Mouse (Mus musculus): ENCODE data around the gene Gcnt2. TPM values are rescaled to one million over a fixed set of nuclear protein-coding genes. Genes with fewer than 3 reads are reported as not detected.
A peak's percentile ranks its signal among the peaks of the same experiment; 100 is the strongest.

The Gcnt2 gene
- total RNA-seq, 2 experiments from 2014 or later, result 8.9 to 36.7 TPM

DNA sequence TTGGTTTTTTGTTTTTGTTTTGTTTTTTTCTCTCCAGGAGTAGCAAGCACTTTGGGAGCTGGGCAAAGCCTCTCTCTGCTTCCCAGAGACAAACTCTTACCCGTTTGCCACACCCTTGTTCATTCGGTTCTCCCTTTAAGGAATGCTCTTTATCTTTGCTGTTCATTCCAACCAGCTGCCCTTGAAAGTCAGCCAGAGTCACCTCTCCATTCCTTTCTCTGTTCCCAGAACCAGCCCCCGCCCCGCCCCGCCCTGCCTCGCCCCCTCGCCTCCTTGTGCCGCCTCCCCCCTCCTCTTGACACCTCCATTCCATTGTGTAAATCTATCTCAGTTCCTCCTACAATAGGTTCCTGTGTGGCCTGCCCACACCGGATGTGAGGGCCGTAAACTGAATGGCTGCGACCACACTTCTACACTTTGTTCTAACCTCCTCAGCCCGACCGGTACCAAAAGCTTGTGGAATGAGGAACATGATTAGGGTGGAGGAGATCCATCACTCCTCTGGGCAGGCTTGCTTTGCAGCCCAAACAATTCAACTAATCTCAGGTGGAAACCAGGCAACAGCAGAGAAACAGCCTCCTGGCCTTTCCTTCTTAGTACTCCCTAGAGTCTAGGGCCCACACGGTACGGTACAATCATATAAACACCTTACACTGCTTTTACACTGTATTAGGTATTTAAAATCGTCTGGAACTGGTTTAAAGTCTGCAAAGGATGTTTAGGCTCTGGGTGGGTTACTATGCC, 9.5 kb downstream of the Gcnt2 start:
- ATAC-seq (replicated peaks; ENCODE audit: poor library complexity, severe bottlenecking), result peak; percentile 98

DNA sequence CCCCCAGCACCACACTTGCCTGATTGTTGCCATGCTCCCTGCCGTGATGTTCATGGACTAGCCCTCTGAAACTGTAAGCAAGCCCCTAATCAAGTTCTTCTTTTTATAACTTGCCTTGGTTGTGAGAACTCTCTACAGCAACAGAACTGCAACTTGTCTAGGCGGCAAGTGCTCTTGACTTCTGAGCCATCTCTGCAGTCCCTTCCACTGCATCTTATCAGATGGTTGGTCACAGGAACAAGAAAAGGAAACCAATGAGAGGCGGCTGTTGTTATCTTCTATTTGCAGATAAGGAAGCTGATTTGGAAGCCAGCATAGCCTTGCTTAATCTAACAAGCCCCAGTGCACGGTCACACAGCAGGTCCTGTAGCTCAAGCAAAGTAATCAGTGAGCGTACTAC, 14.5 kb downstream of the Gcnt2 start:
- peak; percentile 39 for ATAC-seq (replicated peaks; ENCODE audit: poor library complexity, severe bottlenecking)

DNA sequence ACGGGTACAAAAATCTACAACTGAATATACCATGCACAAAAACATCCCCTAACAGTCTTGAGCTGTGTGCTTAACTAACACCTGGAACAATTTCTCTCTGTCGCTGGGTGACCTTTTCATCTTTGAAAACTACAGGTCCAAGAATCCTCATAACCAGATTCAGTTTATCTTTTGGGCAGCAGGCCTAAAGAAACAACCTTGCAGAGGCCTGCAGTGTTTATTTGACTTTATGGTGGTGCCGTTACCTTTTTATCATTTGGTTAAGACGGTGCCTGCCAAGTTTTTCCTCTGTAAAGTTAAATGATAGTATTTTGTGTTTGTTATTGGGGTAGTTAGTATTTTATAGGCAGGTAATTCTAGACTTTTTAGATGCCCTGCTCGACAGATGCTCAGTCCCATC, 15.9 kb downstream of the Gcnt2 start:
- ATAC-seq (replicated peaks; ENCODE audit: poor library complexity, severe bottlenecking), result no peak

DNA sequence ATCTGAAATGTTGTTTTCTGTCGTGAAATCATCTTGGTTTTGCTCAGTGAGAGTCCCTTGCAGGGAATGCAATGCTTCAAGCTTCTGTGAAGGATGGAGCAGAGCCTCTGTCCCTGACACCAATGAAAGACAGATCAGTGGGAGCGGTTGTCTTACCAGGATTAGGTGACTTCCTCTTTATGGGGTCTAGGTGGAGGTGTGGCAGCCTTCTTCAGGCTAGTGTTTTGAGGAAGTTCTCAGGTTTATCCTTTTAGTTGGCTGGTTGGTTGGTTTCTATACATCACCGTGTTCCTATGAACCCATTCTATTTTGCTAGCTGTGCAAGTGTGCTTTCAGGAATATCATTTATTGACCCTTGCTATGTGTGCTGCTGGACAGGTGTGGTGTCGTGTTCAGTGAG, 18.0 kb downstream of the Gcnt2 start:
- ATAC-seq (replicated peaks; ENCODE audit: poor library complexity, severe bottlenecking), result peak; percentile 66

DNA sequence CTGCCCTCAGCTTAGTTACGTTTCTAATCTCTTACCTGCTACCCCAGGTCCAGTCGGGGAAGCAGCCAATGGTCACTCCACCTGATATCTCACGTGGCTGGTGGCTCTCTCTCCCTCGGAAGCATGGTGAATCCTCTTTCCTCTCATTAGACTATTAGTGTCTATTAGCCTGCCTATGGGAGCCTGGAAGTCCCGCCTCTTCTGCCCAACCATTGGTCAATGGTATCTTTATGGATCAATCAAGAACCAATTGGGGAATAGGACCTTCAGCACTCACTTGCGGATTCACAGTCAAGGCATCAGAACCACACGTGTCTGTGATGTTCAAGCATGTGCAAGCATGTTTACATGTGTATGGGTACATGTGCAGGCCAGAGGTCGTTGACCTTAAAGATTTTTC, 21.0 kb downstream of the Gcnt2 start:
- ATAC-seq (replicated peaks; ENCODE audit: poor library complexity, severe bottlenecking), result no peak

DNA sequence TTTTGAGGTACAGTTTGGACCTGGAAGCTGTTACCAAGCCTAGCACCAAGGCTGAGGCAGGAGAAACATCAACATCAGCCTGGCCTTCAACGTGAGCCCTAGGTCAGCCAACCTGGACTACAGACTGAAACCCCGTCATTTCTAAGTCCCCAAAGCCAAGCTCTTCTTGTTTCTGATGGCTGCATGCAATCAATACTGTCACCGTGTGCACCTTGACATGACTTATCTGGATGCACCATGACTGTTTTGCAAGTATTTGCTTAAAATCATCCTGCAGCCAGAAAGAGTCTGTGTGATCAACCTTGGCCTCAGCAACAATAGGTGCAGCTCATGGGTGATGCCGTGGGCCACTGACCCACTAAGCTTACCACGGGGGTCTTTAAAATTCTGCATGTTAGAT, 23.1 kb downstream of the Gcnt2 start:
- ATAC-seq (replicated peaks; ENCODE audit: poor library complexity, severe bottlenecking), result no peak

DNA sequence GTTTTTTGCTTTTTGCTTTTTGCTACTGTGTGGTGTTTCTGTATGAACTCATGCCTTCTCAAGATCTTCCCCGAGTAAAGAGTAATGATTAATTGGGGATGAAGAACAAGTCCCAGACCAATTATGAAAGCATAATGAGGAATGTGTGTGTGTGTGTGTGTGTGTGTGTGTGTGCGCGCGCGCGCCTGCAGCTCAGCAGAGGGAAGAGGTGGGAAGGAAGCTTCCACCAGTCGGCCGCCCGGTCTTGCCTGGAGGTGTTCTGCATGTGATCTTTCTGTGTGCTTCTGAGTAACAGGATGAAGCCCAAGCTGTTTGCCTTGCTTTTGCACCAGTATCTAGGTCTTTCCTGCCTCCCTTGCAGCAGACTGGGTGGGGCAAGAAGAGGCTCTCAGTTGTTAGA, 24.3 kb downstream of the Gcnt2 start:
- 0 out of 2 replicates have a peak, but pooled peaks have one; percentile 24 for ATAC-seq (replicated peaks; ENCODE audit: poor library complexity, severe bottlenecking)

DNA sequence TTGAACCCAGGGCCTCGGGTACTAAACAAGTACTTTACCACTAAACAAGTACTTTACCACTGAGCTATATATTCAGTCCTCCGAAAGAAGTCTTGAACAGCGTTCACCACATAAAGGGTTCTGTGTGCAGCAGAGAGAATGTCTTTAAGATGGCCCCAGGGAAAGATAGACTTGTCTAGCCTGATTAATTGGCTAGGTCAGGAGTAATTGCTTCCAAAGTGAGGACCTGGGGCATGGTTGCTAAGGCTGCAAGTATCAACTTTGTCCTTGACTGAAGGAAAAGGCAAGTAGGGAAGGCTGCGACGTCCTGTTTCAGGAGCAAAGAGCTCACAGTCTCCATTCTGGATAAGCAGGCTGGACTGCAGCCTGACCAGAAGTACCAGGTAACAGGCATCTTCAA, 25.3 kb downstream of the Gcnt2 start:
- ATAC-seq (replicated peaks; ENCODE audit: poor library complexity, severe bottlenecking), result no peak

DNA sequence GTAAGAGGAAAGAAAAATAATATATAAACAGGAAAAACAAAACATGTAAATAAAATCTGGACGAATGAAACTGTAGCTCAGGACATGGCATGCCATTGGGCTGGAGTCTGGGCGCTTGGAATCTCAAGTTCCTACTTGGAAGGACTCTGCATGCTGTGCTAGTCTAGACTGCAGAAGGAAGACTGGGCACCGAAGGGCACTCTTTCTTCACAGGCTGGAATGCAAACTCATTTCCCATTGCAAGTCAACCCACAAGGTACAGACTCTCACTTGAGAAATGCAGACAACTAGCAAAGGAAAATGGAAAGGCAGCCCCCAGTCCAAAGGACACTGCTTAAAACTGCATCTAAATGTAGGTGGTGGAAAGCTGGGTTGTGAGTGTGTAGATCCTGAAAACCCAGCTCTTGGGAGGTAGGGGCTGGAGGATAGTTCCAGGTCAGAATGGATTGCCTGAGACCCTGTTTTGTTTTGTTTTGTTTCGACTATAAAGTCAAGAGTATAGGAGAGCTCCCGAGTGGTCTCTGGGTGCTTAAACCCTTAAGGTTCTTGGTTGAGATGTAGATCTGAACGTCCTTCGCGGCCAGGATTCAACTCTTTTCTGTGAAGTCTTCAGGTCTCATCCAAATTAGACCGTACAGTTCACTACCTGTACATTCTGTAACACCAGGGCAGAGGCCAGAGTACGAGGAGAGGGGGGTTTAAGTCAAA, 26.5 kb downstream of the Gcnt2 start:
- ATAC-seq (replicated peaks; ENCODE audit: poor library complexity, severe bottlenecking), result peak; percentile 69

DNA sequence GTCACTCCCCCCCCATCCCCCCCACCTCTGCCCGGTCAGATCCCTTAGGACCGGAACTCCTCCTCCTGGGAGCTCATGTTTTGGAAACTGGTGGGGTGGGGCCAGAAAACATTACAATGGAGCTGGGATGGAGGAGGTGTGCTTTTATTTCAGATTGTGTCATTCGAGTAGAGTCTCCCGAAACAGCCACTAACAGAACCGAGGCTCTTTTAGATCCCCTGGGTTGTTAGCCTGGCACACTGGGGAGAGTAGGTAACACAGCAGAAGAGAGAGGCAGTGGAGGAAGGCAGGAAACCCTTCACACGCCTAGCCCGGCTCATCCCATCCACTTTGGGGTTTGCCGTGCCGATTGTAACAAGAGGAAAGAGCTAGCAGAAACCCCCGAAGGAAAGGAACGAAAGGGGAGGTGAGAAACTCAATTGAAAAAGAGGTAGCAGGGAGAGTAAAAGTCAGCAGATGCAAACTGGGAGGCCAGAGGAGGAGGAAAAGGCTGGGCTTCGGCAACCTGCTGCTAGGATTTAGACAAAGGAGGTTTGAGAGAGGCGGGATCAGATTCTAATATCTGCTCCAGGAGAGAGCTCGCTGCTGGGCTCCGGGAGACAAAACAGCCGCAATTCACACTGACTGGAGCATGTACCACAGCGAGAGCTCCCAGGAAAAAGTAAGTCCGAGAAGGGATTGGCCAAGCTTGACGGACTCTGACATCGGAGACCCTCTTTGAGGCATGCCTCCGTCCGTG, 27.3 kb downstream of the Gcnt2 start:
- 0 out of 2 replicates have a peak, but pooled peaks have one; percentile 11 for ATAC-seq (replicated peaks; ENCODE audit: poor library complexity, severe bottlenecking)

DNA sequence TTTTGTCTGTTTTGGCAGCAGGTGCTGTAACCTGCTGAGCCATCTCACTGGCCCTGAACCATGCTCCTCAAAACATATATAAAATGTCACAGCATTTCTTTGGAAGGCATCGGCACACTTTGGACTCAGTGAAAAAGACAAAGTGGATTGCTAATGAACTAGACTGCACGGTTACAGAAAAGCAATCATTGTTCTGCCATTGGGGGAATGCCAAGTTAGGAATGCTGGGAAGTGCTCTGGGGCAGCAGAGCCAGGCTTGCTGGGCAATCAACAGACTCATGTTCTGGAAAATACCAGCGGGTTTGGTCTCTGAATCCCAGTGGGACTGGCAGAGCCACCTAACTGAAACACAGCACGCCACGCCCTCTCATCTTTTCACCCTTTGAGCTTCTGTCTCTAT, 31.0 kb downstream of the Gcnt2 start:
- no peak for ATAC-seq (replicated peaks; ENCODE audit: poor library complexity, severe bottlenecking)

DNA sequence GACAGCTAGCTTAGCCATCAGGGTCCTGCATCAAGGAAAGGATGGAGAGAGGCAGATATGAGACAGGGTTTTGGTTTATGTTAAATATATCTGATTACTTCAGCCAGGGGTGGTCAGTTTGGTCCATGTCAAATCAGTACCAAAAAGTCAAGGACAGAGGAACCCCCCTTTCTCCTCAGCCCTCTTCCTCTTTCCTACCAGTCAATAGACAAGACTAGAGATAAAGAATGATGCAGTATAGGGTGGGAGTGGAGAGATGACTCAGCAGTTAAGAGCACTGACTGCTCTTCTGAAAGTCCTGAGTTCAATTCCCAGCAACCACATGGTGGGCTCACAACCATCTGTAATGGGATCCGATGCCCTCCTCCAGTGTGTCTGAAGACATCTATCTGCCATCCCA, 31.8 kb downstream of the Gcnt2 start:
- ATAC-seq (replicated peaks; ENCODE audit: poor library complexity, severe bottlenecking), result peak; percentile 45; the same call in 1 of the 2 replicates

DNA sequence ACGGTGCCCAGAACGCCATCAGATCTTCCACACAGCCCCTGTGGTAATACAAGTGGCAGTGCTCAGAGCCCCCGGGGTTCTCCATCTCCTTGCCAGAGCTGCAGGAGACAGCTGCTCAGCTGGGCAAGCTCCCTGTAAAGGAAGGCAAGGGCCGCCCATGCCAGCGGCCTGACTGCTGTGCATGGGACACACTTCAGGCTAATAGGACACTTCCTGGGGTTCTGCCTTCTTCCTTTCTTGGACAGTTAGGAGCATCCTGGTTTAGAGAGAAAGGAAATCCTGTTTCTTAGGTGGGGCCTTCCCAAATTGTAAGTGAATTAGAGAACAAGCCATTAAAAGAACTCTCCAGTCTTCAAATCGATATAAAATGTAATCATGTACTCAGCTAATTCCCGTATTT, 32.5 kb downstream of the Gcnt2 start:
- ATAC-seq (replicated peaks; ENCODE audit: poor library complexity, severe bottlenecking), result no peak

DNA sequence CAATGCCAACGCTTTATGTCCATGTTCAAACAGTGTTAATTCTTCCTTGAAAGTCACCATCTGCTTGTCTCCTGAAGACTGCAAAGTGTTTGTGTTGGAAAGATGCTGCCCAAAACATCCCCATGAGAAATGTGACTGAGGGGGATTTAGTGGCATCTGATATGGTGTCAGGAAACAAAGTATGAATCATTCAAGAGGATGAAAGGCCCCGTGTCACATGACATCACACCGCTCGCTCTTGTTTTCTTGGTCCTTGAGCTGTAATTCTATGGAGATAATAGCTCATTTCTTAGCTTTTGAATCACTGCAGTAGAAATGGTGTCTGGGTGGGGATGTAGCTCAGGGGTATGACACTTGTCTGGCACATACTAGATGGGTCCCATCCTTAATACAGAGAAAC, 33.0 kb downstream of the Gcnt2 start:
- no peak for ATAC-seq (replicated peaks; ENCODE audit: poor library complexity, severe bottlenecking)

DNA sequence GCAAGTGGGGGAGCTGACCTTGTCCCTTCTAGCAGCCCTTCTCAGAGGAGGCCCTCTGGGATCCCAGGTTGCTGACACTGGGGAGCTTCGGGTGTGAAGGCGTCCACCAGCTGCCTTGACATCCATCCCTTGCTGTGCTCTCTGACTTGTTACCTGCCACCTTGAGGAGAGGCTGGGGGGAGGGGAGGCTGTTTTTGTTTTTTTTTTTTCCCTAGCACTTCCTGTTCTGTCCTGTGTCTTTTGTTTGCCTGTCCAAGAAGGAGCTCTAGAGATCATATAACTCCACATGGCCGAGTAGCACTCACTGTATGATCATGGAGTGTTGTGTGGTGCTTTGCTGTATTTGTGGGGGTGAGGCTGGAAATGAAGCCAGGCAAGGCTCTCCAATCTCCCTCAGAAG, 34.0 kb downstream of the Gcnt2 start:
- ATAC-seq (replicated peaks; ENCODE audit: poor library complexity, severe bottlenecking), result no peak

DNA sequence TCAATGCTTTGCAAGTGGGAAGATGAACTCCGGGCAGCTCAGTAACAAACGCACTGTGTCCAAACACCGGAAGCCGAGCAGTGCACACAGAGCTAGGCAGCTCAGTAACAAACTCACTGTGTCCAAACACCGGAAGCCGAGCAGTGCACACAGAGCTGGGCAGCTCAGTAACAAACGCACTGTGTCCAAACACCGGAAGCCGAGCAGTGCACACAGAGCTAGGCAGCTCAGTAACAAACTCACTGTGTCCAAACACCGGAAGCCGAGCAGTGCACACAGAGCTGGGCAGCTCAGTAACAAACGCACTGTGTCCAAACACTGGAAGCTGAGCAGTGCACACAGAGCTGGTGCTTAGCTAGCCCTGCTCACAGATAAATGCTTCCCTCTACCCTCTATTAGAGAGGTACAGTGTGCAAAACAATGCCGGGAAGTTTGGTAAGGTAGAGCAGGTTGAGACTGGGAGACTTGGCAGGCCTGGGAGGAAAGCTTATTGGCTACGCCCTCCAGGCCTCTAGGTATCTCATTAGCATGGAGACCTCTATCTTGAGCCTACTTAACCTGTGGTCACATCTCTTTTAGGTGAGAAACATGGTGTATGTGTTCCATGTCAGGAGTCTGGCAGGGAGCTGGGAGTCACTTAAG, 38.6 kb downstream of the Gcnt2 start:
- ATAC-seq (replicated peaks; ENCODE audit: poor library complexity, severe bottlenecking), result peak; percentile 81

DNA sequence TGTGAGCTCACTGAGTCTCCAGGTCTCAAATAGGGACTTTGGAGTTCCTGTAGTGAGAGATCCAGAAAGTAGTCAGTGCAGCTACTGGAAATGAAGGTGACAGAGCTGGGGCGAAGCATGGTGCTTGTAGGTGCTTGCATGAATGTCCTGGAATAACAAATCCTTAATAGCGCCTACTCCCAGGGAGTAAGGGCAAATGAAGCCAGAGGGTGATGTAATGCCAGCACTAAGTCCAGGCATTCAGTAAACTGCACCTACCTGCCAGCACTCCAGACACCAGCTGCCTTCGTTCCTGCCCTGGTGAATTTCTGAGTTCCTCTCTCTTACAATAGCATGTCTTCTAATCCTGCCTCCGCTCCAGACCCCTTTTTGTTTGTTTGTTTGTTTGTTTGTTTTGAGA, 39.1 kb downstream of the Gcnt2 start:
- ATAC-seq (replicated peaks; ENCODE audit: poor library complexity, severe bottlenecking), result no peak

DNA sequence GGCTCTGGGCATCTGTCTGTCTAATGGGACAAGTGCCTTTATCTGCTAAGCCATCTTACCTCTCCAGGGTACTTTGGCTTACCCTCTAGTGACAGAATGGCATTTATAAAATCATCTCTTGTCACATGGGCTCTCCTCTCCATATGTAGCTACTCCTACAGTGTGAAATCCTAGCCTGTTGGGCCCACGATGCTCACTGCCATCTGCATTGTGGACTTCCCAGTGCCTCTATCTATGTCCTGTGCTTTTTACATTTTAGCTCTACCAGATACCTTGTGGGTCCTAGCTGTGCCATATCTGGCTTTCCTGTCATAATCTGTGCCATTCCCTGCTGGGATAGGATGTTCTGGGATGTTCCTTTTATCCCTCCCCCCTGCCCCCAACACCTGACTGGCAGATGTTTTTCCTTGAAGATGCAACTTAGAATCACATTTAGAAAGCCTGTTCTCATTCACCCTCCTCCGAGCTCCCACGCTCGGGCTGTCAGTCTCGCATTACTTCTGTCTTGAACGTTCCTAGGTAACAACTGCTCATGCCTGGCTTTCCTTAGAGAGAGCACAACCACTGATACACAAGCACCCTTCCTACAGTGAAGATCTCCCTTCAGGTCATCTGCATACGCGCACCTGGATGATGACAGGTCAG, 39.9 kb downstream of the Gcnt2 start:
- ATAC-seq (replicated peaks; ENCODE audit: poor library complexity, severe bottlenecking), result no peak

DNA sequence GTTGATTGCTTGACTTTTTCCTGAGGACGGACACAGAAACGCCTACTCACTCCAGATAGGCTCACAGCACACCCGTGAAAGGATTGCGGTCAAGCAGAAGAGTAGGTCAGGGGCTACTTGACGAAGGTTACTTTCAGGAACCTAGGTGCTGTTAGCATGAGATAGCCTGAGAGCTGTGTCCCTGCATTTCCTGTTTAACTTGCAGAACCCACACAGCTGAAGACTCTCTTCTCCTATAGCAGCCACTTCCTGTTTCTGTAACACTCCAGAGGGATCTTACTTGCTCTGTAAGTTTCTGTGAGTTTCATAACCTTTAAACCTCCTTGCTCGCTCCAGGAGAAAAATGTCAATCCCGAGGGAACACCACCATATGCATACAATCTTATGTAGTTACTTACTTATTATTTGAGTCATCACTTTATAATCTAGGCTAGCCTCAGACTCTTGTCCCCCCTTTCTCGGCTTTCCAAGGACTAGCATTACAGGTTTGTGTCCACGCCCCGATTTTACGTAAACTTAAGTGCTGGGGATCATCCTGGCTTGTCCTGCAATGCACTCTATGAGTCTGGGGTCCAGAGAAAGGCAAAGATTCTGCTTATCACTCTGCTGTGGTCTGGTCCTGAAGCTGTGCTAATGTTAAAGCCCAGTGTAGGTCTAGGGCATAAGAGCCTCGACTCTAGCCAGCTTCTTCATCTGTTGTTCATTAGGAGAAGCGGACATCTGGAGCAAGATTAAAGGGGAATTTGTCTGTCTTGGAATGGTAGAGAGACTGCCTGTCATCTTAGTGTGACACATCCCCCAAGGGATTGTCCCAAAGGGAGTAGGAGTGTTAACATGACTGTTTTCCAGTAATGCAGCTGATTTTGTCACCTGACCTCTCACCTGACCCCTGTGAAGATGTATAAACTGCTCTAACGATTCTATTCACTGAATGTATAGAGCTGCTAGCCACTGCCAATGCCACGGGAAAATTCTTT, 40.7 kb downstream of the Gcnt2 start:
- peak; percentile 86 for ATAC-seq (replicated peaks; ENCODE audit: poor library complexity, severe bottlenecking)

All from granulocyte monocyte progenitor cell, adult 5-6 weeks (primary cell).